Mouse (Mus musculus) heart, postnatal 0 days (tissue): ENCODE results near the gene Celf2.

Experiments
- CTCF ChIP-seq: IDR thresholded peaks from 2 replicates; pipeline ENCODE4 v1.5.1; 2016; ENCODE audit warnings: antibody characterized with exemption, control low read depth, low read depth
- EP300 ChIP-seq: IDR thresholded peaks from 2 replicates; pipeline ENCODE4 v1.6.1; 2016; ENCODE audit warnings: antibody characterized with exemption, low read depth

DNA sequence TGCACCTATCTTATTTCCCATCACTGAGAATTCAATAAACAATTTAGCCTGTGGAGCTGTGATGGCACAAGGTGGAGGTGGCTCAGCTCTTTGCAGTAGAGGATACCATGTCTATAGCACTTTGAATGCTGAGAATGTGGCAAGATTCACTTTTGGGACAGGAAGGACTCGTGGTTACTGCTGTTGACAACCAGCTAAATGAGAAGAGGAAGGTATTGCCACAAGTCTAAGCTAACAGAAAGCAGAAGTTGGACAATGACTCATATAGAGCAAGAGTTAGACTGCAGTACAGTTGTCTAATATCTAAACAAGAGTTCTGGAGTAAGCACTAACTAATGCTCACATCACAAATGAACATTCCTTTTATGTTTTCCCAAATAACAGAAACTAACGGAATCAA is 785.8 kb downstream of the Celf2 start:
- TF ChIP-seq CTCF = no peak
- no peak for TF ChIP-seq EP300
